In the genomic region with DNA sequence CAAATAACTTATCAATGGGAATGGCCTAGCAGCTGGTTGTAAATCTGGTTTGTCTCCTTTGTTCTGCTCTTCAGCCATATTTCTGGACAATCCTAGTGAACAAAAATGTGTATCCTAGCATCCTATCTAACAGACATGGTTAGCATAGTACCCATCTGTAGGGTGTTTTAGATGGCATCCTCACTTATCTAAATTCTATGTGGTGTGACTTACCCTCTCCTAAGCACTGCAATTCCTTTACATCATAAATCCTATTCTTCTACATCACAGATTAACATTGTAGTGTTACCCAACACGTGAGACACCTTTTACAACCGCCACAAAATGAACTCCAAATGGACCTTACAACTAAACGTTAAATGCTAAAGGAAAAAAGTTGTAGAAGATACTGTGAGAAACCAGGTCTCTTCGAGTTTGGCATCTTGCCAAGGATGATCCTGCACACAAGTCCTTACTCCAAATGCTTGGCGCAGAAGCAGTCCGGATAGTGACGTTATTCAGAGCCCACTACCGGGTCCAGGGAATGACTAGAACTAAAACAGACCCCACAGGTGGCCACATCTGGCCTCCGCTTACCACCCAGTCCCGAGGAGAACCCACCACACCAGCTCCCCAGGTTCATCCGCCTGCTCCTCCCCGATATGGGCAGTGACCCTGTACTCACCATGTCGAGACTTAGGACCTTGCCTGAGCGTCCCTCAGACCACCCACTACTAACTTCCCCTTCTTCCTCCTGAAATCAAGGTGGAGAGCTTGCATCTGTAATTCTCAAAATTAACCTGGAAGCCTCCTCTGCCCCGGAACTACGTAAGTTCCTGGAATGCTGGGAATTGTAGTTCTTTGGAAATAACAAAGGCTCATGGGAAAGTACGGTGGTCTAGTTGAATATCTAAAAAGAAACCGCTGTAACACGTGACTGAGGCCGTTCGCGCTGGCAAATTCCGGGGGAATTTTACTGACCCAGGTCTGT, we compare ENCODE assay signal across 8 mouse cellular contexts. TPM values are rescaled to one million over a fixed set of nuclear protein-coding genes. Genes with fewer than 3 reads are reported as not detected.
DNase-seq lines count a peak whose midpoint lies in the region; ATAC-seq and TF ChIP-seq lines count a peak whose summit lies in the region.

A gene (minus strand): TSS at position 753 of the 970 bp plus-strand sequence.

- WGBS in heart, embryonic 11.5 days (ENCODE audit: insufficient replicate concordance), result 3% methylated on average over 23 of the region's 23 CpGs
- WGBS in kidney, embryonic 15.5 days, result 3% methylated on average over 23 of the region's 23 CpGs
- 3% methylated on average over 23 of the region's 23 CpGs for WGBS in limb, embryonic 15.5 days
- 4% methylated on average over 23 of the region's 23 CpGs for WGBS in midbrain, postnatal 0 days

- no peaks in the 10 kb centered on the region for H3K27me3 ChIP-seq in erythroblast, embryonic 14.5 days (ENCODE audit: control insufficient read depth)
- H3K27me3 ChIP-seq in heart, embryonic 11.5 days (ENCODE audit: control insufficient read depth, insufficient read depth, low read length), result no peaks in the 10 kb centered on the region
- no peaks in the 10 kb centered on the region for H3K27me3 ChIP-seq in kidney, embryonic 15.5 days
- no peaks in the 10 kb centered on the region for H3K27me3 ChIP-seq in limb, embryonic 15.5 days
- H3K27me3 ChIP-seq in midbrain, postnatal 0 days (ENCODE audit: insufficient read depth, low read length), result no peaks in the 10 kb centered on the region

- peak within 1 kb of the TSS; percentile 91 for H3K4me3 ChIP-seq in bone marrow macrophage, adult 2 months (ENCODE audit: insufficient read depth, low read length)
- H3K4me3 ChIP-seq in erythroblast, embryonic 14.5 days (replicated peaks), result peak within 1 kb of the TSS; percentile 91
- H3K4me3 ChIP-seq in heart, embryonic 11.5 days (ENCODE audit: low read depth, low read length), result peak within 1 kb of the TSS; percentile 90
- peak within 1 kb of the TSS; percentile 84 for H3K4me3 ChIP-seq in kidney, embryonic 15.5 days (replicated peaks)
- peak within 1 kb of the TSS; percentile 79 for H3K4me3 ChIP-seq in limb, embryonic 15.5 days
- peak within 1 kb of the TSS; percentile 79 for H3K4me3 ChIP-seq in midbrain, postnatal 0 days (ENCODE audit: low read depth, low read length)

- peak within 1 kb of the TSS; percentile 71 for H3K4me2 ChIP-seq in heart, embryonic 11.5 days
- H3K4me2 ChIP-seq in kidney, embryonic 15.5 days, result peak within 1 kb of the TSS; percentile 67
- H3K4me2 ChIP-seq in limb, embryonic 15.5 days, result peak within 1 kb of the TSS; percentile 58
- H3K4me2 ChIP-seq in midbrain, postnatal 0 days (ENCODE audit: low read depth, low read length, poor library complexity, severe bottlenecking), result peak within 1 kb of the TSS; percentile 62

- H3K36me3 ChIP-seq in erythroblast, embryonic 14.5 days (ENCODE audit: control insufficient read depth), result peaks cover under 1% of the 10 kb centered on the region; the same call in 1 of the 2 replicates
- peaks cover 3% of the 10 kb centered on the region; the same call in 1 of the 2 replicates for H3K36me3 ChIP-seq in heart, embryonic 11.5 days (ENCODE audit: control insufficient read depth, insufficient read depth, low read length)
- peaks cover 32% of the 10 kb centered on the region for H3K36me3 ChIP-seq in kidney, embryonic 15.5 days
- H3K36me3 ChIP-seq in limb, embryonic 15.5 days, result peaks cover 35% of the 10 kb centered on the region
- H3K36me3 ChIP-seq in midbrain, postnatal 0 days (ENCODE audit: insufficient read depth, low read length), result peaks cover 5% of the 10 kb centered on the region; the same call in 1 of the 2 replicates

- TF ChIP-seq POLR2A in bone marrow macrophage, adult 2 months (IDR thresholded peaks at IDR 0.05; ENCODE audit: borderline replicate concordance, low read depth, low read length), result no peak

- peak within 1 kb of the TSS; percentile 49 for H3K27ac ChIP-seq in bone marrow macrophage, adult 2 months (ENCODE audit: insufficient read depth, low read depth, low read length)
- no peak within 1 kb of the TSS for H3K27ac ChIP-seq in heart, embryonic 11.5 days (ENCODE audit: low read depth, low read length)
- peak within 1 kb of the TSS; percentile 64 for H3K27ac ChIP-seq in kidney, embryonic 15.5 days
- H3K27ac ChIP-seq in limb, embryonic 15.5 days, result no peak within 1 kb of the TSS
- peak within 1 kb of the TSS; percentile 69 for H3K27ac ChIP-seq in midbrain, postnatal 0 days (ENCODE audit: low read depth, low read length)

- TF ChIP-seq CTCF in bone marrow macrophage, adult 2 months (IDR thresholded peaks at IDR 0.05; ENCODE audit: low read depth, low read length), result no peak
- no peak for TF ChIP-seq CTCF in midbrain, postnatal 0 days (IDR thresholded peaks at IDR 0.05)

- ATAC-seq in heart, embryonic 11.5 days (replicated peaks; ENCODE audit: insufficient number of reproducible peaks, low FRiP score, low TSS enrichment), result peak; percentile 83
- peak; percentile 95 for ATAC-seq in kidney, embryonic 15.5 days (replicated peaks; ENCODE audit: low FRiP score)
- ATAC-seq in limb, embryonic 15.5 days (ENCODE audit: insufficient number of reproducible peaks, low FRiP score, low TSS enrichment, low read depth), result peak; percentile 79
- peak; percentile 90 for ATAC-seq in midbrain, postnatal 0 days (ENCODE audit: low FRiP score)

- no peaks in the 10 kb centered on the region for H3K9me3 ChIP-seq in erythroblast, embryonic 14.5 days (ENCODE audit: control insufficient read depth, low read length)
- 0 out of 2 replicates have a peak, but pooled peaks cover 2% of the 10 kb centered on the region for H3K9me3 ChIP-seq in heart, embryonic 11.5 days (replicated peaks; ENCODE audit: control insufficient read depth, low read length)
- H3K9me3 ChIP-seq in kidney, embryonic 15.5 days (replicated peaks), result peaks cover 12% of the 10 kb centered on the region; the same call in 1 of the 2 replicates
- H3K9me3 ChIP-seq in limb, embryonic 15.5 days, result 0 out of 2 replicates have a peak, but pooled peaks cover 3% of the 10 kb centered on the region
- H3K9me3 ChIP-seq in midbrain, postnatal 0 days (ENCODE audit: low read length), result peaks cover 7% of the 10 kb centered on the region; the same call in 1 of the 2 replicates

- H3K4me1 ChIP-seq in bone marrow macrophage, adult 2 months (ENCODE audit: control insufficient read depth, insufficient read depth, low read length), result peaks cover 10% of the 10 kb centered on the region
- peaks cover 46% of the 10 kb centered on the region for H3K4me1 ChIP-seq in erythroblast, embryonic 14.5 days (ENCODE audit: control insufficient read depth)
- H3K4me1 ChIP-seq in heart, embryonic 11.5 days (ENCODE audit: control insufficient read depth, insufficient read depth, low read length), result peaks cover 4% of the 10 kb centered on the region
- peaks cover 5% of the 10 kb centered on the region; the same call in 1 of the 2 replicates for H3K4me1 ChIP-seq in kidney, embryonic 15.5 days
- H3K4me1 ChIP-seq in limb, embryonic 15.5 days, result peaks cover 10% of the 10 kb centered on the region
- no peaks in the 10 kb centered on the region for H3K4me1 ChIP-seq in midbrain, postnatal 0 days (ENCODE audit: insufficient read depth, low read length)

- peak; percentile 87 for DNase-seq in CD4-positive, CD25-positive, alpha-beta regulatory T cell, adult 2 months (ENCODE audit: low read depth, low spot score)
- peak; percentile 96 for DNase-seq in midbrain, postnatal 0 days (ENCODE audit: low spot score)
- peak; percentile 70 to 83 for DNase-seq in spleen, postnatal 36 days (ENCODE audit: low spot score in 2 of 2)

- H3K9ac ChIP-seq in heart, embryonic 11.5 days (ENCODE audit: low read depth, low read length), result peak within 1 kb of the TSS; percentile 81
- peak within 1 kb of the TSS; percentile 63 for H3K9ac ChIP-seq in kidney, embryonic 15.5 days
- peak within 1 kb of the TSS; percentile 61 for H3K9ac ChIP-seq in limb, embryonic 15.5 days
- peak within 1 kb of the TSS; percentile 79 for H3K9ac ChIP-seq in midbrain, postnatal 0 days (replicated peaks; ENCODE audit: low read length, poor library complexity, severe bottlenecking)

RNA-seq across cellular contexts. Expression of the gene that starts here (rescaled TPM):
- 8.9 and 13.4 TPM in 2 replicates for polyA plus RNA-seq in bone marrow macrophage, adult 2 months (2012; ENCODE audit: insufficient read depth, insufficient read length, missing spikeins)
- 0.01 TPM in 1 of 2 replicates, not detected in the other for polyA plus RNA-seq in erythroblast, embryonic 14.5 days (2012)
- 4.9 and 6.9 TPM in 2 replicates for polyA plus RNA-seq in heart, embryonic 11.5 days (2014; fragmentation: Nextera tagmentation; extraction: Ambion mirVana)
- 4.8 and 5.6 TPM in 2 replicates for polyA plus RNA-seq in kidney, embryonic 15.5 days (2015; fragmentation: Nextera tagmentation; extraction: Ambion mirVana)
- polyA plus RNA-seq in limb, embryonic 15.5 days (2015; fragmentation: Nextera tagmentation; extraction: Ambion mirVana), result 5.0 and 5.4 TPM in 2 replicates
- total RNA-seq in midbrain, postnatal 0 days (2014; rRNA removed), result 11.2 and 12.9 TPM in 2 replicates
- polyA plus RNA-seq in midbrain, postnatal 0 days (2015; fragmentation: Nextera tagmentation; extraction: Ambion mirVana), result 4.2 and 5.5 TPM in 2 replicates

Comparison
In these comparisons a context has a peak if more than half of its experiments do, and no peak if none do; other contexts are left out.
1. H3K27ac ChIP-seq: peak in bone marrow macrophage, adult 2 months (single experiment), kidney, embryonic 15.5 days (single experiment) and midbrain, postnatal 0 days (single experiment); none in heart, embryonic 11.5 days (single experiment) and limb, embryonic 15.5 days (single experiment).
2. Peak in every context shown above with its lines, with median percentiles within 50 percentile points of each other: DNase-seq, H3K4me3 ChIP-seq, ATAC-seq, H3K4me2 ChIP-seq and H3K9ac ChIP-seq.